15 mouse cellular contexts compared by ENCODE assay signal in the genomic region with DNA sequence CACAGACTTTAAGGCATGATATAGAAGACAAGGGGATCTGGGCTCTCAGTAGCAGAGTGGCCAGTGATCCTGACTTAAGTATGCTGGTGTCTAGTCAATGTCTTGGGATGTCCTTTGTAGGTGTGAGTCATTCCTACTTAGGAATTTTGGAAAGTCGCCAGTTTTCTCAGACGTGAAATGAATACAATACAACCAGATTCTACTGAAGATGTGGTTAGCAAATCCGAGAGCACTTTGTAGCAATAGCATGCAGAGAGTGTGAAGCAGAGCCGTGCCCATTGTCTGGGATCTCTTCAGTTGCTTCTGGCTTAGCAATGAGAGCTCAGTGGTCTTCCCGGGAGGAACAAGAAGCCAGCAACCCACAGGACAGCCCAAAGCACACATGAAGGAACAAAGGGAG. TPM values are rescaled to one million over a fixed set of nuclear protein-coding genes. Genes with fewer than 3 reads are reported as not detected.
DNase-seq lines count a peak whose midpoint lies in the region; ATAC-seq and TF ChIP-seq lines count a peak whose summit lies in the region.
"Had no signal": no experiment of that assay in that cellular context is flagged by ENCODE, and none has a peak within 500 bp of the region (broad histone marks: within the 10 kb centered on the region; RNA-seq: fewer than 3 reads in every experiment).

No protein-coding gene starts in this region.

- TF ChIP-seq CTCF in liver, embryonic 14.5 days (IDR thresholded peaks at IDR 0.05; ENCODE audit: low read depth): no peak
- no peak for TF ChIP-seq CTCF in midbrain, postnatal 0 days (IDR thresholded peaks at IDR 0.05)

- H3K9me3 ChIP-seq in erythroblast, embryonic 14.5 days (ENCODE audit: control insufficient read depth, low read length): no peaks in the 10 kb centered on the region
- H3K9me3 ChIP-seq in intestine, embryonic 14.5 days (ENCODE audit: control insufficient read depth, low read length): no peaks in the 10 kb centered on the region
- no peaks in the 10 kb centered on the region for H3K9me3 ChIP-seq in liver, embryonic 14.5 days (ENCODE audit: control insufficient read depth, low read length)
- no peaks in the 10 kb centered on the region for H3K9me3 ChIP-seq in midbrain, postnatal 0 days (ENCODE audit: low read length)
- H3K9me3 ChIP-seq: hindbrain, embryonic 13.5 days; limb, embryonic 15.5 days had no signal

- no peak for ATAC-seq in erythroblast, adult 5-6 weeks (replicated peaks; ENCODE audit: low FRiP score, poor library complexity, severe bottlenecking)
- ATAC-seq in intestine, embryonic 14.5 days (replicated peaks; ENCODE audit: low FRiP score, low TSS enrichment, low read depth): no peak
- no peak for ATAC-seq in liver, embryonic 14.5 days (ENCODE audit: insufficient read depth)
- no peak for ATAC-seq in midbrain, postnatal 0 days (ENCODE audit: low FRiP score)

- H3K4me1 ChIP-seq in erythroblast, embryonic 14.5 days (ENCODE audit: control insufficient read depth): peaks cover 98% of the 10 kb centered on the region
- H3K4me1 ChIP-seq in intestine, embryonic 14.5 days (replicated peaks; ENCODE audit: control insufficient read depth, insufficient read depth, low read length): peaks cover 15% of the 10 kb centered on the region
- H3K4me1 ChIP-seq in liver, embryonic 14.5 days (replicated peaks; ENCODE audit: control insufficient read depth in 2 of 2, insufficient read depth in 2 of 2, low read length in 1 of 2): peaks cover 67 to 74% of the 10 kb centered on the region in 2 experiments
- no peaks in the 10 kb centered on the region for H3K4me1 ChIP-seq in midbrain, postnatal 0 days (ENCODE audit: insufficient read depth, low read length)

- DNase-seq in 3134 (ENCODE audit: extremely low read depth, insufficient read length, low spot score): peak; percentile 73
- no peak for DNase-seq in intestine, embryonic 14.5 days (ENCODE audit: low spot score)
- DNase-seq in liver, embryonic 14.5 days (ENCODE audit: low read depth in 3 of 3, low spot score in 3 of 3): no peak
- no peak for DNase-seq in left cerebral cortex, postnatal 25 days (ENCODE audit: low spot score in 2 of 2)
- no peak for DNase-seq in midbrain, postnatal 0 days (ENCODE audit: low spot score)
- no peak for DNase-seq in heart, postnatal 36 days
- DNase-seq: cerebellum, adult 9-10 months; layer of hippocampus, adult 9-11 months had no signal

- peak overlapping the region; percentile 36 for H3K4me2 ChIP-seq in intestine, embryonic 14.5 days (ENCODE audit: low read length)
- H3K4me2 ChIP-seq in liver, embryonic 14.5 days (ENCODE audit: low read depth): peak overlapping the region; percentile 89
- H3K4me2 ChIP-seq in midbrain, postnatal 0 days (ENCODE audit: low read depth, low read length, poor library complexity, severe bottlenecking): no peak overlapping the region
- H3K4me2 ChIP-seq: heart, embryonic 11.5 days; hindbrain, embryonic 13.5 days; limb, embryonic 15.5 days had no signal

- peak overlapping the region; percentile 21 for H3K9ac ChIP-seq in intestine, embryonic 14.5 days (ENCODE audit: low read length)
- H3K9ac ChIP-seq in liver, embryonic 14.5 days (replicated peaks): 0 out of 2 replicates have a peak overlapping the region, but pooled peaks have one; percentile 14
- no peak overlapping the region for H3K9ac ChIP-seq in midbrain, postnatal 0 days (replicated peaks; ENCODE audit: low read length, poor library complexity, severe bottlenecking)
- H3K9ac ChIP-seq: hindbrain, embryonic 13.5 days; limb, embryonic 15.5 days had no signal

- intact Hi-C loops in left cerebral cortex, postnatal 25 days (cut with DNase I): no loop called here
- intact Hi-C loops in heart, postnatal 36 days (cut with DNase I): no loop called here

- H3K36me3 ChIP-seq in erythroblast, embryonic 14.5 days (ENCODE audit: control insufficient read depth): peaks cover 74% of the 10 kb centered on the region
- H3K36me3 ChIP-seq in intestine, embryonic 14.5 days (ENCODE audit: control insufficient read depth, insufficient read depth, low read length): no peaks in the 10 kb centered on the region
- peaks cover 11% of the 10 kb centered on the region for H3K36me3 ChIP-seq in liver, embryonic 14.5 days (replicated peaks; ENCODE audit: control insufficient read depth, insufficient read depth, low read depth)
- H3K36me3 ChIP-seq in midbrain, postnatal 0 days (ENCODE audit: insufficient read depth, low read length): no peaks in the 10 kb centered on the region
- H3K36me3 ChIP-seq: hindbrain, embryonic 13.5 days; limb, embryonic 15.5 days had no signal

- no peak for TF ChIP-seq EP300 in liver, embryonic 14.5 days (IDR thresholded peaks at IDR 0.05; ENCODE audit: low read depth)

- H3K27ac ChIP-seq in intestine, embryonic 14.5 days (ENCODE audit: low read depth): peak overlapping the region; percentile 62
- 0 out of 2 replicates have a peak overlapping the region, but pooled peaks have one; percentile 16 for H3K27ac ChIP-seq in liver, embryonic 14.5 days
- H3K27ac ChIP-seq in midbrain, postnatal 0 days (ENCODE audit: low read depth, low read length): no peak overlapping the region
- H3K27ac ChIP-seq: hindbrain, embryonic 13.5 days; limb, embryonic 15.5 days had no signal

- no peaks in the 10 kb centered on the region for H3K27me3 ChIP-seq in erythroblast, embryonic 14.5 days (ENCODE audit: control insufficient read depth)
- H3K27me3 ChIP-seq in intestine, embryonic 14.5 days (replicated peaks; ENCODE audit: control insufficient read depth, insufficient read depth, low read length): no peaks in the 10 kb centered on the region
- no peaks in the 10 kb centered on the region for H3K27me3 ChIP-seq in liver, embryonic 14.5 days (ENCODE audit: control insufficient read depth, insufficient read depth, low read length)
- no peaks in the 10 kb centered on the region for H3K27me3 ChIP-seq in midbrain, postnatal 0 days (ENCODE audit: insufficient read depth, low read length)
- H3K27me3 ChIP-seq: hindbrain, embryonic 13.5 days; limb, embryonic 15.5 days had no signal

- 39% methylated on average over 5 of the region's 5 CpGs for WGBS in intestine, embryonic 14.5 days
- 71% methylated on average over 5 of the region's 5 CpGs for WGBS in liver, embryonic 14.5 days (ENCODE audit: insufficient replicate concordance)
- 52% methylated on average over 5 of the region's 5 CpGs for WGBS in midbrain, postnatal 0 days

- peak overlapping the region; percentile 70 for H3K4me3 ChIP-seq in erythroblast, embryonic 14.5 days (replicated peaks)
- peak overlapping the region; percentile 33 for H3K4me3 ChIP-seq in intestine, embryonic 14.5 days (ENCODE audit: low read depth, low read length)
- H3K4me3 ChIP-seq in liver, embryonic 14.5 days (ENCODE audit: insufficient read depth in 1 of 2, low read depth in 2 of 2, low read length in 2 of 2): peak overlapping the region; percentile 28 to 67
- no peak overlapping the region for H3K4me3 ChIP-seq in midbrain, postnatal 0 days (ENCODE audit: low read depth, low read length)
- H3K4me3 ChIP-seq: hindbrain, embryonic 13.5 days; limb, embryonic 15.5 days had no signal

RNA-seq across cellular contexts. Expression of gene AA986860, which starts 2.7 kb away (rescaled TPM):
- polyA plus RNA-seq in erythroblast, embryonic 14.5 days (2012): 5.3 and 6.5 TPM in 2 replicates
- total RNA-seq in erythroblast, adult 5-6 weeks (2015; ENCODE audit: low replicate concordance): 2.7 and 5.4 TPM in 2 replicates
- total RNA-seq in erythroblast, adult 5-6 weeks (2017; ENCODE audit: low replicate concordance): 1.4 and 2.5 TPM in 2 replicates
- polyA plus RNA-seq in intestine, embryonic 14.5 days (2014; fragmentation: Nextera tagmentation; extraction: Ambion mirVana): 55.7 and 61.4 TPM in 2 replicates
- polyA plus RNA-seq in liver, embryonic 14.5 days (2012; rRNA removed): 3.6 and 3.7 TPM in 2 replicates
- 5.3 and 8.7 TPM in 2 replicates for polyA plus RNA-seq in liver, embryonic 14.5 days (2014; fragmentation: Nextera tagmentation; extraction: Ambion mirVana)
- total RNA-seq in left cerebral cortex, postnatal 25 days (2021): 1 to 10 TPM; 1.8 TPM
- 0.71 and 0.99 TPM in 2 replicates for total RNA-seq in midbrain, postnatal 0 days (2014; rRNA removed)
- 0.42 TPM in 2 replicates for polyA plus RNA-seq in midbrain, postnatal 0 days (2015; fragmentation: Nextera tagmentation; extraction: Ambion mirVana)
- total RNA-seq in heart, postnatal 36 days (2021): under 1 TPM; 0.72 to 0.81 TPM

RNA-seq across cellular contexts. Expression of gene Pfkfb2, which starts 5.4 kb away (rescaled TPM):
- 0.28 and 0.32 TPM in 2 replicates for polyA plus RNA-seq in erythroblast, embryonic 14.5 days (2012)
- 20.9 and 21.1 TPM in 2 replicates for total RNA-seq in erythroblast, adult 5-6 weeks (2015; ENCODE audit: low replicate concordance)
- 51.3 and 55.4 TPM in 2 replicates for total RNA-seq in erythroblast, adult 5-6 weeks (2017; ENCODE audit: low replicate concordance)
- 9.4 and 9.8 TPM in 2 replicates for polyA plus RNA-seq in intestine, embryonic 14.5 days (2014; fragmentation: Nextera tagmentation; extraction: Ambion mirVana)
- polyA plus RNA-seq in liver, embryonic 14.5 days (2012; rRNA removed): 6.4 and 7.2 TPM in 2 replicates
- 1.7 and 3.6 TPM in 2 replicates for polyA plus RNA-seq in liver, embryonic 14.5 days (2014; fragmentation: Nextera tagmentation; extraction: Ambion mirVana)
- 10 to 100 TPM; 37.6 to 48.4 TPM for total RNA-seq in left cerebral cortex, postnatal 25 days (2021)
- total RNA-seq in midbrain, postnatal 0 days (2014; rRNA removed): 26.6 and 41.0 TPM in 2 replicates
- 16.9 and 17.2 TPM in 2 replicates for polyA plus RNA-seq in midbrain, postnatal 0 days (2015; fragmentation: Nextera tagmentation; extraction: Ambion mirVana)
- total RNA-seq in heart, postnatal 36 days (2021): 10 to 100 TPM; 63.8 to 76.3 TPM

RNA-seq across cellular contexts. Expression of gene Yod1, which starts 17.3 kb away (rescaled TPM):
- polyA plus RNA-seq in erythroblast, embryonic 14.5 days (2012): 0.54 and 0.58 TPM in 2 replicates
- 75.7 and 84.2 TPM in 2 replicates for total RNA-seq in erythroblast, adult 5-6 weeks (2015; ENCODE audit: low replicate concordance)
- total RNA-seq in erythroblast, adult 5-6 weeks (2017; ENCODE audit: low replicate concordance): 86.2 and 95.5 TPM in 2 replicates
- polyA plus RNA-seq in intestine, embryonic 14.5 days (2014; fragmentation: Nextera tagmentation; extraction: Ambion mirVana): 7.5 and 8.1 TPM in 2 replicates
- polyA plus RNA-seq in liver, embryonic 14.5 days (2012; rRNA removed): 4.3 and 5.8 TPM in 2 replicates
- 19.0 and 22.8 TPM in 2 replicates for polyA plus RNA-seq in liver, embryonic 14.5 days (2014; fragmentation: Nextera tagmentation; extraction: Ambion mirVana)
- 10 to 100 TPM; 16.2 to 16.9 TPM for total RNA-seq in left cerebral cortex, postnatal 25 days (2021)
- total RNA-seq in midbrain, postnatal 0 days (2014; rRNA removed): 9.8 and 13.0 TPM in 2 replicates
- 15.4 and 21.0 TPM in 2 replicates for polyA plus RNA-seq in midbrain, postnatal 0 days (2015; fragmentation: Nextera tagmentation; extraction: Ambion mirVana)
- 1 to 10 TPM; 3.8 to 5.0 TPM for total RNA-seq in heart, postnatal 36 days (2021)

RNA-seq across cellular contexts. Expression of gene Gm29427, which starts 18.9 kb away (rescaled TPM):
- not detected in 2 replicates for polyA plus RNA-seq in erythroblast, embryonic 14.5 days (2012)
- total RNA-seq in erythroblast, adult 5-6 weeks (2015; ENCODE audit: low replicate concordance): not detected in 2 replicates
- total RNA-seq in erythroblast, adult 5-6 weeks (2017; ENCODE audit: low replicate concordance): not detected in 2 replicates
- polyA plus RNA-seq in intestine, embryonic 14.5 days (2014; fragmentation: Nextera tagmentation; extraction: Ambion mirVana): 0.23 TPM in 1 of 2 replicates, not detected in the other
- not detected in 2 replicates for polyA plus RNA-seq in liver, embryonic 14.5 days (2012; rRNA removed)
- not detected in 2 replicates for polyA plus RNA-seq in liver, embryonic 14.5 days (2014; fragmentation: Nextera tagmentation; extraction: Ambion mirVana)
- total RNA-seq in left cerebral cortex, postnatal 25 days (2021): not detected
- total RNA-seq in midbrain, postnatal 0 days (2014; rRNA removed): not detected in 2 replicates
- not detected in 2 replicates for polyA plus RNA-seq in midbrain, postnatal 0 days (2015; fragmentation: Nextera tagmentation; extraction: Ambion mirVana)
- under 1 TPM in 1 of 2 experiments, not detected in 1; 0.43 TPM for total RNA-seq in heart, postnatal 36 days (2021)
- polyA plus RNA-seq: C2C12; embryonic facial prominence, embryonic 11.5 days; heart, embryonic 11.5 days; limb, embryonic 15.5 days had no signal
